Mouse (Mus musculus) bone marrow macrophage, adult 2 months (primary cell): Measurements from ENCODE around the gene Taar4. TPM values are rescaled to one million over a fixed set of nuclear protein-coding genes. Genes with fewer than 3 reads are reported as not detected.

ENCODE experiments used
- H3K27ac ChIP-seq: 2 replicates; pipeline ENCODE4 v1.5.1; 2012; ENCODE audit warnings: low read depth, low read length; ENCODE audit not compliant: insufficient read depth
- H3K4me1 ChIP-seq: 2 replicates; pipeline ENCODE4 v1.6.1; 2012; ENCODE audit warnings: low read length; ENCODE audit not compliant: control insufficient read depth, insufficient read depth
- H3K4me3 ChIP-seq: 2 replicates; pipeline ENCODE4 v1.5.1; 2012; ENCODE audit warnings: mild to moderate bottlenecking, low read length, moderate library complexity; ENCODE audit not compliant: insufficient read depth
- CTCF ChIP-seq: IDR thresholded peaks from 2 replicates; pipeline ENCODE4 v1.5.1; 2012; ENCODE audit warnings: low read depth, mild to moderate bottlenecking, low read length, moderate library complexity
- POLR2A ChIP-seq: IDR thresholded peaks from 2 replicates; pipeline ENCODE4 v1.6.1; 2012; ENCODE audit warnings: mild to moderate bottlenecking, low read depth, low read length, borderline replicate concordance
- polyA plus RNA-seq: library from polyadenylated mRNA; stranded (reverse); fragments of >200 nt; gene quantifications from 2 replicates; pipeline ENCODE4 v1.2.4, GENCODE M21; 2012; ENCODE audit not compliant: missing spikeins, insufficient read depth, insufficient read length

Gene Taar4
- polyA plus RNA-seq, 1 experiment = not detected

DNA sequence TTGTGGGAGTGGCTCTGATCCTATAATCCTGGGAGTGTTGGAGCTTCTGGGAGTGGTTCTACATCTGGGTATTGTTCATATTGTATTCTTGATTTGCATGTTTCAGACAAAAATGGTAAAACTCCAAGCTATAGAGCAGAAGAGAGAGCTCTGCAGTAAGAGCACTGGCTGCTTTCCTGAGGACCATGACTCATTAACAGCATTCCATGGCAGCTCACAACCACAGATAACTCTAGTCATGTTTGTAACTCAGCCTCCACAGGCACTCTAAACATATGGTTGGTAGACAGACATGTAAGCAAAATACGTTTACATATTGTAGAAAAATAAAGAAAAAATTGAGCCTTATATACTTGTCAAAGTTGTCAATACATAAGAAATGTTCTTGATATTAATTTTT, 46.1 kb downstream of the Taar4 start:
- no peak overlapping the region for H3K27ac ChIP-seq
- no peaks in the 10 kb centered on the region for H3K4me1 ChIP-seq
- TF ChIP-seq POLR2A (no peak), CTCF (no peak)
- H3K4me3 ChIP-seq = no peak overlapping the region

DNA sequence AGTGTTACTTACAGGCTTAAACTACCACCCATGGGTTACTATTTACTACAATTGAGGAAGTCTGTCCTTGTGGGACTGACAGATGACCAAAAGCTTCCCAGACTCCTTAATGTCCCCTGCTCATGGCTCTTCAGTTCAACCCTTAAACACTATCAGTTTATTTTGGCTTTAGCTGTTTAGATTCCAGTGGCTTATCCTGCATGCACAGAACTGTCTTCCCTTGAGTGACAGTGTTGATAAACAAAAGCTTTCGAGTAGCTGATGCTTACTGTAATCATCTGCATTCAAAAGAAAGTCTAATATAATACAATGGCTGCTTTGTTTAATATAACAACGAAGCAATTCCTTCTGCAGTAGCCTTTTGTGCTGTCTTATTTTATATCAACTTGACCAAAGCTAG, 46.7 kb downstream of the Taar4 start:
- Histone ChIP-seq H3K27ac (no peak overlapping the region), H3K4me1 (no peaks in the 10 kb centered on the region), H3K4me3 (no peak overlapping the region)
- no peak for TF ChIP-seq CTCF
- no peak for TF ChIP-seq POLR2A

DNA sequence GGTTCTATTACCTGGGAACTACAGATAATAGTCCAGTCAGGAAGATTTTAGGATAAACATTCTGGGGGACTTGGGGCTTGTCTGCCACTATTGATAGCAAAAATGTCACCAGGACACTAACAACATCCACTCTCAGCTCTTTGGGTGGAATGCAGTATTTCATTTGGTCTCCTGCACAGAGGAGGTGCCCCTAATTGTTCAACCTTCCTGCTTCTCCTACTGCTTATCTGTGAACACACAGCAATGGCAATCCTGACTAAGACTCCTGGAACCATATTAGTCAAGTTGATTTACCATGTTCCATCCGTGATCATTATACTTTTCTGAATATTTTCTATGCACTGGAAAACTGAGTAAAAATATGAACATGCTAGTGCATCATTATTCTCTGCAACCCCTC, 47.8 kb downstream of the Taar4 start:
- no peaks in the 10 kb centered on the region for H3K4me1 ChIP-seq
- no peak overlapping the region for H3K4me3 ChIP-seq
- TF ChIP-seq CTCF = no peak
- TF ChIP-seq POLR2A = no peak
- no peak overlapping the region for H3K27ac ChIP-seq

Other genes starting within 250 kb of the Taar4 start
- 182 and 264 TPM in 2 replicates for gene Rps12, start 173.2 kb upstream of the Taar4 start, polyA plus RNA-seq
- gene Slc18b1, start 163.5 kb upstream of the Taar4 start, polyA plus RNA-seq = 1.0 and 6.7 TPM in 2 replicates
- gene Vnn3, start 109.0 kb upstream of the Taar4 start, polyA plus RNA-seq = 1.8 TPM in 2 replicates
- not detected in 2 replicates for gene Vnn1, start 65.8 kb upstream of the Taar4 start, polyA plus RNA-seq
- gene Taar1, start 40.1 kb upstream of the Taar4 start, polyA plus RNA-seq = not detected in 2 replicates
- not detected in 2 replicates for gene Taar2, start 21.9 kb upstream of the Taar4 start, polyA plus RNA-seq
- gene Taar3, start 10.9 kb upstream of the Taar4 start, polyA plus RNA-seq = not detected in 2 replicates
- gene Taar5, start 10.2 kb downstream of the Taar4 start, polyA plus RNA-seq = not detected in 2 replicates
- gene Taar6, start 25.2 kb downstream of the Taar4 start, polyA plus RNA-seq = not detected in 2 replicates
- gene Taar7a, start 33.0 kb downstream of the Taar4 start, polyA plus RNA-seq = not detected in 2 replicates
- gene Taar7b, start 39.4 kb downstream of the Taar4 start, polyA plus RNA-seq = not detected in 2 replicates
- gene Taar7d, start 66.7 kb downstream of the Taar4 start, polyA plus RNA-seq = not detected in 2 replicates
- gene Taar7e, start 77.1 kb downstream of the Taar4 start, polyA plus RNA-seq = not detected in 2 replicates
- not detected in 2 replicates for gene Taar7f, start 89.0 kb downstream of the Taar4 start, polyA plus RNA-seq
- not detected in 2 replicates for gene Taar8a, start 116.0 kb downstream of the Taar4 start, polyA plus RNA-seq
- gene Taar8b, start 131.8 kb downstream of the Taar4 start, polyA plus RNA-seq = not detected in 2 replicates
- gene Taar8c, start 141.4 kb downstream of the Taar4 start, polyA plus RNA-seq = not detected in 2 replicates
- not detected in 2 replicates for gene Taar9, start 149.0 kb downstream of the Taar4 start, polyA plus RNA-seq
- gene Stx7, start 188.8 kb downstream of the Taar4 start, polyA plus RNA-seq = 140 and 151 TPM in 2 replicates